Mouse (Mus musculus) kidney, adult 2 months (tissue): ENCODE results near the gene Ccdc18.

ENCODE experiments used
- CTCF ChIP-seq: fragments of 200-500 bp; conservative IDR thresholded peaks from 2 replicates; pipeline ENCODE4 v1.5.1; 2011; ENCODE audit warnings: low read depth, mild to moderate bottlenecking, control low read depth, low read length, moderate library complexity, mixed read lengths; ENCODE audit not compliant: insufficient read depth, insufficient read length
- POLR2A ChIP-seq: fragments of 200-500 bp; IDR thresholded peaks from one replicate; pipeline ENCODE4 v1.6.1; 2011; ENCODE audit warnings: low read depth, low read length, control low read depth

GRCm38 (mm10) chr5:108085440-108085839 is 47.2 kb upstream of the Ccdc18 start:
- TF ChIP-seq CTCF (0 out of 2 replicates have a peak, but pooled peaks have one; percentile 21), POLR2A (no peak)
